Mouse (Mus musculus): ENCODE results near the gene Galk2.

- no peak for TF ChIP-seq CHD2 (IDR thresholded peaks at IDR 0.05; ENCODE audit: low read depth, low read length)
- no peak for TF ChIP-seq ZC3H11A (IDR thresholded peaks at IDR 0.05; ENCODE audit: borderline replicate concordance, low read depth, low read length)
- TF ChIP-seq MAFK (IDR thresholded peaks at IDR 0.05; ENCODE audit: insufficient read depth, low read depth, low read length) = no peak
- TF ChIP-seq HCFC1 (IDR thresholded peaks at IDR 0.05; ENCODE audit: borderline replicate concordance, insufficient read depth, low read length) = no peak
- no peak for TF ChIP-seq ZNF384 (IDR thresholded peaks at IDR 0.05; ENCODE audit: low read depth, low read length)
Measured at GRCm38 (mm10) chr2:125885891-125886576, 27.1 kb downstream of the Galk2 start.
